Mouse (Mus musculus) bone marrow macrophage, adult 2 months (primary cell): ENCODE results near the gene Zfyve16.

Experiments
- CTCF ChIP-seq: IDR thresholded peaks from 2 replicates; pipeline ENCODE4 v1.5.1; 2012; ENCODE audit warnings: low read depth, mild to moderate bottlenecking, low read length, moderate library complexity
- POLR2A ChIP-seq: IDR thresholded peaks from 2 replicates; pipeline ENCODE4 v1.6.1; 2012; ENCODE audit warnings: mild to moderate bottlenecking, low read depth, low read length, borderline replicate concordance

- TF ChIP-seq POLR2A (no peak), CTCF (no peak)
Measured at GRCm38 (mm10) chr13:92531237-92531636, 569 bp upstream of the Zfyve16 start.
